Mouse (Mus musculus) spleen, adult 2 months (tissue): ENCODE data around the gene Krtcap2.
A peak's percentile ranks its signal among the peaks of the same experiment; 100 is the strongest.

Experiments used
- CTCF ChIP-seq: fragments of 200-500 bp; IDR thresholded peaks from 2 replicates; pipeline ENCODE4 v1.5.1; 2011; ENCODE audit warnings: mild to moderate bottlenecking, inconsistent platforms; ENCODE audit not compliant: insufficient read depth, insufficient read length, insufficient replicate concordance; ENCODE audit errors: extremely low read depth
- POLR2A ChIP-seq: fragments of 200-500 bp; IDR thresholded peaks from 2 replicates; pipeline ENCODE4 v1.6.1; 2011; ENCODE audit warnings: low read depth, low read length, inconsistent platforms

- TF ChIP-seq POLR2A: peak; percentile 93
- TF ChIP-seq CTCF: no peak
Measured at GRCm38 (mm10) chr3:89266439-89266893, 20.7 kb downstream of the Krtcap2 start.
